Mouse (Mus musculus) liver, embryonic 14.5 days (tissue): ENCODE measurements around the gene 2610301B20Rik.
"Not testable (repeated sequence)": the region's sequence is repeated elsewhere in the genome, so short reads cannot be mapped to it uniquely, and the experiment has no call there.

Source experiments
- CTCF ChIP-seq: IDR thresholded peaks from 2 replicates; pipeline ENCODE4 v1.5.1; 2016; ENCODE audit warnings: antibody characterized with exemption, low read depth, control low read depth
- EP300 ChIP-seq: IDR thresholded peaks from 2 replicates; pipeline ENCODE4 v1.6.1; 2016; ENCODE audit warnings: antibody characterized with exemption, low read depth

- TF ChIP-seq CTCF, EP300: not testable (repeated sequence)
These were observed 11.4 kb upstream of the 2610301B20Rik start for GRCm38 (mm10) chr4:10862882-10863281.
